Mouse (Mus musculus) skeletal muscle tissue, adult 2 months (tissue): Measurements from ENCODE around the gene Umod.

Experiments used
- DNase-seq: peaks from one replicate; pipeline ENCODE4 v3.0.0-alpha.2; 2012; ENCODE audit warnings: low read depth, low spot score

The Umod gene

DNA sequence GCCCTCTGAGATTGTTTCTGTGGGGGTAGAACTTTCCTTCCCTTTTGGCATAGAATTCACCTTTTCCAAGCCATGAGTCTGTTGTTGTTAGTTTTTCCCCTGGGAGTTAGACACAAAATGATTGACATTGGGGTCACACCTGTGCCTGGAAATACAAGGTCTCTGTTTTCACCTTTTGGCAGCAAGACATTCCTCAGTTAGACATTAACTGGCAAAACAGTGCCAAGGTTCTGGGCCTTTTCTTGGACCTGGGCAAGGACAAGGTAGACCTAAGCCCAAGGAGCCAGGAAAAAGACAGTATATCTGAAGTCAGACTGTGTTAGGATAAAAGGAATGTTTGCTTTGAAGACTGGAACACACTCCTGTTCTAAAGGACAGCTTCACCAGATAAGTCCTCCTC is at the start of gene Umod:
Gene Umod, minus strand, starts transcription at position 27 of the 400 bp plus-strand sequence.
- no peak for DNase-seq

- DNase-seq: no peak
Measured at GRCm38 (mm10) chr7:119528617-119529016, 49.5 kb upstream of the Umod start.

DNA sequence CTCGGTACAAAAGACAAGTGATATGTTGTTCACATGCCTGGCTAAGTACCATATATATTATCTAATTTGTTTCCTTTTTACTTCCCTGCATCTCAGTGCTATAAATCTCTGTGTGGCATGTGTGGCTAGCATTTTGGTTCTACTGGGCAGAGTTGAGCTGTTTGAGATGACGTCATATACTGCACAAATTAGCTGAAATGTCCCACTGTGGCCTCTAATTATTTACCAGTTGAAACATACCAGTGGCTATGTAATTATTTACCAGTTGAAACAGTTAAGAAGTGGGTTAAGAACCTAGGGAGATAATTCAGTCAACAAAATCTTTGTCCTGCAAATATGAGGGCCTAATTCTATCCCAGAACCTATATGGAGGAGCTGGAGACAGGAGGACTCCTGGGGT is 48.5 kb upstream of the Umod start:
- no peak for DNase-seq

GRCm38 (mm10) chr7:119527135-119527534 is 48.1 kb upstream of the Umod start:
- DNase-seq: no peak

- DNase-seq: no peak
Measured at GRCm38 (mm10) chr7:119526486-119526885, 47.4 kb upstream of the Umod start.

DNA sequence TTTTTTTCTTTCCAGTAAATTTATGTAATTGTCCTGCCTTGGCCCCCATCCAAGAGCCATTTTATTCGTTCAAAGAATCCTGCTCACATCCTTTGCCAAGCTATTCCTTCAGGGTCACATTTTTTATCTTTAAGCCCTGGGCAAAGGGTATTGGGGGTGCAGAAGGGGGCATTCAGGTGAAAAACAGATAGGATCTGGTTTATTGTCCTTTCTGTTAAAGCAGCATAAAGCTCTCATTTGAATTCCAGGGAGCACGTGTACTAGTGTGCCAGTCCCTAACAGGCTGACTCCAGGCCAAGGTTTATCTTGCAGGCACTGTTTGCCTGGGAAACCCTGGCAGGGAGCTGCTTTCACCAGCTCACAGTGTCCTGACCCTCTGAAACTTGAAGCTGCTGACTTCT is 46.8 kb upstream of the Umod start:
- no peak for DNase-seq

- no peak for DNase-seq
Measured at GRCm38 (mm10) chr7:119523389-119523788, 44.3 kb upstream of the Umod start, which contains the start of gene Pdilt. Gene Pdilt (minus strand): TSS chr7:119523489.

DNA sequence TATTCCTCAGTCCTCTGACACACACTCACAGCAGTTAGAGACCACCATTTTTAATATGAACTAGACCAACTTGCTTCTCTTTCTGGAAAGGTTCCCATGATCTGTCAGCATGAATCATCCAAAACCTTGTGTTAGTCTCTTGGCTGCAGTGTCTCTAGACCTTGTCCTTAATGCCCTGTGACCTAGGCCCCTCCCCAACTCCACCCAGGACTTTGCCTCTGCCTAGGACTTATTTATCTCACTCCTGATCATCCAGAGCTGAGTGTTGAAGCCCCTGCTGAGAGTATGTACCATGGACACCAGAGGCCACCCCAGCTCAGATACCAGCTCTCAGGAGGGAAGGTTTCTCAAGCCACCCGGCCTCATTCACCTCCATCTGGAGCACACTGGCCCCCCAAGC is 43.3 kb upstream of the Umod start:
- no peak for DNase-seq

- DNase-seq: no peak
Measured at GRCm38 (mm10) chr7:119521816-119522215, 42.7 kb upstream of the Umod start.

GRCm38 (mm10) chr7:119519654-119520053 is 40.6 kb upstream of the Umod start:
- no peak for DNase-seq

GRCm38 (mm10) chr7:119519163-119519562 is 40.1 kb upstream of the Umod start, which contains the start of gene Acsm5:
Gene Acsm5 (plus strand): TSS chr7:119519463.
- no peak for DNase-seq

GRCm38 (mm10) chr7:119516272-119516558 is 37.1 kb upstream of the Umod start:
- DNase-seq: no peak

GRCm38 (mm10) chr7:119515492-119516271 is 36.6 kb upstream of the Umod start:
- no peak for DNase-seq

- DNase-seq: peak; percentile 6
Measured at GRCm38 (mm10) chr7:119513056-119513455, 34.0 kb upstream of the Umod start.

GRCm38 (mm10) chr7:119511143-119511542 is 32.1 kb upstream of the Umod start:
- DNase-seq: no peak

DNA sequence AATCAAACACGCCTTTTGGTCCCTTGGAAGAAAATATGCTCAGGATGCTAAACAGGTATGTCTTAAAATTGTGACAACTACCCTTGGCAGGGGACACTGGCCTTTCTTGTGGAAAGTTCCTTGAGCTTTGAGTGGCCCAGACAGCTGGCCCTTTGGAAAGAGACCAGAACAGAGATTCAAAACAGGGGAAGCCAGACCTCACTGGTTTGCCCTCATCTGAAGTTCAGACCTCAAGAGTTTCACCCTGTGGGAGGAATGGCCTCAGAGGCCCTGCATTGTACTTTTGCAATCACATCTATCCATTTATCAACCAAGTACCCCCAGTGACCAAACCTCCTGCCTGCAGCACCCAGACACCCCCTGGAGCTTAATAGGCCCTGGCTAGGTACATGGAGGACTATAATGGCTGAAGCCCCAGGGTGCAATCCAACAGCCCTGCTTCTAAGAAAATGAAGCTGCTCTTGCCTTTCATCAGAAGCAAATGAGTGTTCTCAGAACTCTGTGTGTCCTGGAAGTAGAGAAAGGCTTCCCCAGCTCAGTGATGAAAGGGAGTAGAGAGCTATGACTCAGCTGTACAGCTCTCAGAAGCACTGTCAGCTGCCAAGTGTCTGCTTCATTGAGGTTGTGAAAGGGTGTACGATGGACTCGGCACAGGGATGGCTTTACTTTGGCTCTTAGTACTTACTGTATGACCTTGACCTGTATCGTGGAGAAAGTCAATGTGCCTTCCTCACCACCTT is 11.1 kb upstream of the Umod start:
- DNase-seq: no peak

DNA sequence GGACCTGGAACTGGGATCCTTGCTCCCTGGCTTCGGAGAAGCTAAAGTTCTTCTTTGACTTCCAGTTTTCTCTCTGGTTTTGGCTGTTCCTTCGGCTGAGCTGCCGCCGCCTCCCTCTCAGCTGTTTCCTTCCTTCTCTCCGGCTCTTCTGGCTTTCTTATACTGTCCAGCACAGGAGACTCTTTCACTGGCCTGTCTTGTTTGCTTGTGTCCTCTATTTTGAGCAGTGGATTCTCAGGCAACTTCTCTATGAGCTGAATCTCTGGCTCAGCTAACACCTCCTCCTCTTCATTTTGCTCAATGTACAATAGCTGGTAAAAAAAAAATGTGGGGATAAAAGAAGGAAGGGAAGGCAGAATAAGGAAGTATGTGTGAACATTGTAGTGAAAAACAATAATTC is 7.6 kb upstream of the Umod start:
- DNase-seq: no peak

GRCm38 (mm10) chr7:119484154-119484553 is 5.1 kb upstream of the Umod start:
- no peak for DNase-seq

DNA sequence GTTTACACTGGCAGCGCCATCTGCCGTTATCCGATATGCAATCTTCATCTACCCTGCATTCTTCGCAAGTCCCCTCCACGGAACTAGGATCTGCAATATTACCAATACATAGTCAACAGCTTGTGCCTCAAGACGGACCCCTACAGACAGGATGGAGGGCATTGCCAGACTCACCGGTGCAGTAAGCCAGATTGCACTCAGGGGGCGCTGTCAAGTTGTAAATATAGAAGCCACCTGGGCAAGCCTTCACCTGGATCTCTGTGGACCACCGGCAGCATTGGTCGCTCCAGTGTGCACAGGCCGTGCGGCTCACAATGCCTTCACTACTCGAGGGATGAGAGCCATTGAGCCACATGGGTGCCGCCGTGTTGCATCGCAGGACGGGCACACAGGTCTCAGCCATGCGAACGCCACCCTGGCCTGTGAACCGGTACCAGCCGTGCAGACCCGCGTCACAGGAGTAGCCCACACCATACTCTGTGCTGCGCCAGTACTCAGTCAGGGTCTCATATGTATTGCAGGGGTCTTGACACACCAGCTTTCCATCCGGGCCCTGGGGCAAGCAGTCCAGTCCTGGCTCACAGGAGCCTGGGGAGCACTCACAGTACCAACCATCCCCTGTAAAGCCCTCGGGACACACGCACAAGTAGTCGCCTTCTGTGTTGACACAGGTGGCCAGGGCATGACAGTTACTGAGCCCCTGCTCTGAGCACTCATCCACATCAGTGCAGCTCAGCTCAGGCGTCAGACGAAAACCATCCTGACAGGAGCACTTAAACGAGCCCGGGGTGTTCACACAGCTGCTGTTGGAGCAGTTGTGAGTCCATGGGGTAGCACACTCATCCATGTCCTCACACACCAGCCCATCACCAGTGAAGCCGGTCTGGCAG is 2.3 kb downstream of the Umod start:
- no peak for DNase-seq

- DNase-seq: no peak
Measured at GRCm38 (mm10) chr7:119459185-119459584, 19.9 kb downstream of the Umod start, which contains the start of gene Gp2. Gene Gp2 (minus strand): TSS chr7:119459285.

- no peak for DNase-seq
Measured at GRCm38 (mm10) chr7:119454192-119454591, 24.9 kb downstream of the Umod start.

DNA sequence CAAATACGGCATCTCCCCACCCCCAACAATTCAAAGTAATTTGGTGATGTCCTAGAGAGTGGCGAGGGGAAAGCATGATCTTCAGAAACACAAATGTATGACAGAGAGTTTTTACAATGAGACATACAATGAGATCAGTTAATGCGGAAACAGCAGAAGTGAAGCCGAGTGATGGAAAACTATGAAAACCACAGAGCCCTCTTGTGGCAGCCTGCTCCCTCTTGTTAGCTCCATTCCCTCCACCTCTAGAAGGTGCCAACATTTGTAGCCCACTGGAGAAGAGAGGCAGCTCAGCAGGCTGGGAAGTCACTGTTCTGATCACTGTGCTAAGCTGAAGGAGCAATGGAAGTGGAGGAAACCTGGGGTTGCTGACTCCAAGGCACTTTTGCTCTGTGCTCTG is 35.2 kb downstream of the Umod start:
- DNase-seq: no peak
